In the genomic region with DNA sequence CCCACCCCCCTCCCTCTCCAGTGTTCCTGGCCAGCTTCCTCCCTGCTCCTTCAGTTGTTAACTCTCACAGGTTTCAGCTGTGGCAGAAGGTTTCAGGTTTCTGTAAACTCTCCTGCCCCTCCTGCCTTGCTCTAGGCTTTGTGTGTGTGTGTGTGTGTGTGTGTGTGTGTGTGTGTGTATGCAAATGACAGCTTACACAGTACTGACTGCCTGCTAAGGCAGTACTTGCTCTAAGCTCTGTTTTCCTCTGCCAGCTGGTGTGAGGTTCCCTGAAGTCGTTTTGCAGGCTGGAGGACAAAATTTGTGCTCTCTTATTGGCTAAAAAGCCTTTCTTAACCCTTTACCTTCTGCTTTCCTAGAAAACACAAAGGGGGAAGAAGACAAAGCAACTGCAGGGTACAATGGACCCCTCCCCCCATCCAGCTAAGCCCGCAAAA, we compare ENCODE assay signal across 13 mouse cellular contexts. TPM values are rescaled to one million over a fixed set of nuclear protein-coding genes. Genes with fewer than 3 reads are reported as not detected.
DNase-seq lines count a peak whose midpoint lies in the region; ATAC-seq and TF ChIP-seq lines count a peak whose summit lies in the region.
"Had no signal": no experiment of that assay in that cellular context is flagged by ENCODE, and none has a peak within 500 bp of the region (broad histone marks: within the 10 kb centered on the region; RNA-seq: fewer than 3 reads in every experiment).

No protein-coding gene starts in this region.

- H3K27ac ChIP-seq in intestine, embryonic 14.5 days (ENCODE audit: low read depth) = no peak overlapping the region
- H3K27ac ChIP-seq in intestine, postnatal 0 days (ENCODE audit: low read depth, low read length) = no peak overlapping the region
- no peak overlapping the region for H3K27ac ChIP-seq in hindbrain, embryonic 12.5 days
- H3K27ac ChIP-seq in midbrain, embryonic 11.5 days (ENCODE audit: low read depth, low read length) = no peak overlapping the region

- no peaks in the 10 kb centered on the region for H3K27me3 ChIP-seq in intestine, embryonic 14.5 days (replicated peaks; ENCODE audit: control insufficient read depth, insufficient read depth, low read length)
- no peaks in the 10 kb centered on the region for H3K27me3 ChIP-seq in intestine, postnatal 0 days (replicated peaks; ENCODE audit: control insufficient read depth, insufficient read depth, low read length)
- no peaks in the 10 kb centered on the region for H3K27me3 ChIP-seq in hindbrain, embryonic 12.5 days
- no peaks in the 10 kb centered on the region for H3K27me3 ChIP-seq in midbrain, embryonic 11.5 days (ENCODE audit: control insufficient read depth, insufficient read depth, low read length)

- no peak for DNase-seq in intestine, embryonic 14.5 days (ENCODE audit: low spot score)
- DNase-seq in embryo, embryonic 10.5 days (ENCODE audit: low spot score) = peak; percentile 68
- DNase-seq in midbrain, embryonic 11.5 days (ENCODE audit: low spot score, missing footprints) = peak; percentile 87
- DNase-seq in adrenal gland, adult (ENCODE audit: inconsistent age in 2 of 2, low spot score in 1 of 2) = no peak
- no peak for DNase-seq in ovary, postnatal 14 days (ENCODE audit: low spot score)
- DNase-seq in layer of hippocampus, postnatal 36 days = no peak
- DNase-seq: B cell, adult 2 months; right cerebral cortex, postnatal 4 days had no signal

- ATAC-seq in intestine, embryonic 14.5 days (replicated peaks; ENCODE audit: low FRiP score, low TSS enrichment, low read depth) = 0 out of 2 replicates have a peak, but pooled peaks have one; percentile 36
- no peak for ATAC-seq in intestine, postnatal 0 days
- ATAC-seq in hindbrain, embryonic 12.5 days (ENCODE audit: low FRiP score) = 0 out of 2 replicates have a peak, but pooled peaks have one; percentile 46
- peak; percentile 79 for ATAC-seq in midbrain, embryonic 11.5 days (ENCODE audit: low FRiP score)

- TF ChIP-seq CTCF in intestine, postnatal 0 days (IDR thresholded peaks at IDR 0.05; ENCODE audit: low read depth) = no peak

- H3K36me3 ChIP-seq in intestine, embryonic 14.5 days (ENCODE audit: control insufficient read depth, insufficient read depth, low read length) = no peaks in the 10 kb centered on the region
- H3K36me3 ChIP-seq in intestine, postnatal 0 days (ENCODE audit: control insufficient read depth, insufficient read depth) = no peaks in the 10 kb centered on the region
- H3K36me3 ChIP-seq in hindbrain, embryonic 12.5 days = no peaks in the 10 kb centered on the region
- no peaks in the 10 kb centered on the region for H3K36me3 ChIP-seq in midbrain, embryonic 11.5 days (ENCODE audit: control insufficient read depth, insufficient read depth, low read length)

- no peak overlapping the region for H3K4me3 ChIP-seq in intestine, embryonic 14.5 days (ENCODE audit: low read depth, low read length)
- no peak overlapping the region for H3K4me3 ChIP-seq in intestine, postnatal 0 days (ENCODE audit: low read depth, low read length)
- H3K4me3 ChIP-seq in hindbrain, embryonic 12.5 days = no peak overlapping the region
- H3K4me3 ChIP-seq in midbrain, embryonic 11.5 days (ENCODE audit: low read depth, low read length) = no peak overlapping the region

- H3K9ac ChIP-seq in intestine, embryonic 14.5 days (ENCODE audit: low read length) = no peak overlapping the region
- no peak overlapping the region for H3K9ac ChIP-seq in intestine, postnatal 0 days (ENCODE audit: low read depth, low read length)
- H3K9ac ChIP-seq in hindbrain, embryonic 12.5 days = no peak overlapping the region
- no peak overlapping the region for H3K9ac ChIP-seq in midbrain, embryonic 11.5 days (ENCODE audit: low read length)

- H3K9me3 ChIP-seq in intestine, embryonic 14.5 days (ENCODE audit: control insufficient read depth, low read length) = no peaks in the 10 kb centered on the region
- H3K9me3 ChIP-seq in intestine, postnatal 0 days (ENCODE audit: control insufficient read depth) = no peaks in the 10 kb centered on the region
- H3K9me3 ChIP-seq in hindbrain, embryonic 12.5 days (replicated peaks) = no peaks in the 10 kb centered on the region
- no peaks in the 10 kb centered on the region for H3K9me3 ChIP-seq in midbrain, embryonic 11.5 days (ENCODE audit: control insufficient read depth, low read length)

- 0% methylated on average over 2 of the region's 2 CpGs for WGBS in intestine, embryonic 14.5 days
- 9% methylated on average over 2 of the region's 2 CpGs for WGBS in intestine, postnatal 0 days
- whole genome bisulfite sequencing in hindbrain, embryonic 12.5 days = 0% methylated on average over 2 of the region's 2 CpGs
- 3% methylated on average over 2 of the region's 2 CpGs for WGBS in midbrain, embryonic 11.5 days

- peak overlapping the region; percentile 33; the same call in 1 of the 2 replicates for H3K4me2 ChIP-seq in intestine, embryonic 14.5 days (ENCODE audit: low read length)
- no peak overlapping the region for H3K4me2 ChIP-seq in intestine, postnatal 0 days (replicated peaks; ENCODE audit: low read depth)
- H3K4me2 ChIP-seq in hindbrain, embryonic 12.5 days (replicated peaks) = peak overlapping the region; percentile 27
- H3K4me2 ChIP-seq in midbrain, embryonic 11.5 days = no peak overlapping the region

- H3K4me1 ChIP-seq in intestine, embryonic 14.5 days (replicated peaks; ENCODE audit: control insufficient read depth, insufficient read depth, low read length) = no peaks in the 10 kb centered on the region
- no peaks in the 10 kb centered on the region for H3K4me1 ChIP-seq in intestine, postnatal 0 days (replicated peaks; ENCODE audit: control insufficient read depth, insufficient read depth, low read length)
- H3K4me1 ChIP-seq in hindbrain, embryonic 12.5 days = peaks cover 11% of the 10 kb centered on the region; the same call in 1 of the 2 replicates
- H3K4me1 ChIP-seq in midbrain, embryonic 11.5 days (ENCODE audit: control insufficient read depth, insufficient read depth, low read length) = peaks cover 2% of the 10 kb centered on the region

RNA-seq across cellular contexts. Expression of a gene that starts 8.9 kb away (rescaled TPM):
- polyA plus RNA-seq in intestine, embryonic 14.5 days (2014; fragmentation: Nextera tagmentation; extraction: Ambion mirVana) = not detected in 2 replicates
- 0.10 TPM in 1 of 2 replicates, not detected in the other for polyA plus RNA-seq in intestine, postnatal 0 days (2015; fragmentation: Nextera tagmentation; extraction: Ambion mirVana)
- not detected in 2 replicates for polyA plus RNA-seq in hindbrain, embryonic 12.5 days (2016; fragmentation: Nextera tagmentation; extraction: Ambion mirVana)
- polyA plus RNA-seq in midbrain, embryonic 11.5 days (2014; fragmentation: Nextera tagmentation; extraction: Ambion mirVana) = not detected in 2 replicates
- not detected for total RNA-seq in layer of hippocampus, postnatal 36 days (2021)
- total RNA-seq: left cerebral cortex, postnatal 14 days; monocyte, adult 5-6 weeks had no signal

RNA-seq across cellular contexts. Expression of a gene that starts 40.7 kb away (rescaled TPM):
- polyA plus RNA-seq in intestine, embryonic 14.5 days (2014; fragmentation: Nextera tagmentation; extraction: Ambion mirVana) = not detected in 2 replicates
- not detected in 2 replicates for polyA plus RNA-seq in intestine, postnatal 0 days (2015; fragmentation: Nextera tagmentation; extraction: Ambion mirVana)
- not detected in 2 replicates for polyA plus RNA-seq in hindbrain, embryonic 12.5 days (2016; fragmentation: Nextera tagmentation; extraction: Ambion mirVana)
- polyA plus RNA-seq in midbrain, embryonic 11.5 days (2014; fragmentation: Nextera tagmentation; extraction: Ambion mirVana) = not detected in 2 replicates
- total RNA-seq in layer of hippocampus, postnatal 36 days (2021) = not detected
- total RNA-seq: monocyte, adult 5-6 weeks had no signal

RNA-seq across cellular contexts. Expression of a gene that starts 42.4 kb away (rescaled TPM):
- 0.28 and 0.45 TPM in 2 replicates for polyA plus RNA-seq in intestine, embryonic 14.5 days (2014; fragmentation: Nextera tagmentation; extraction: Ambion mirVana)
- 6.0 TPM in 2 replicates for polyA plus RNA-seq in intestine, postnatal 0 days (2015; fragmentation: Nextera tagmentation; extraction: Ambion mirVana)
- not detected in 2 replicates for polyA plus RNA-seq in hindbrain, embryonic 12.5 days (2016; fragmentation: Nextera tagmentation; extraction: Ambion mirVana)
- not detected in 2 replicates for polyA plus RNA-seq in midbrain, embryonic 11.5 days (2014; fragmentation: Nextera tagmentation; extraction: Ambion mirVana)
- total RNA-seq in layer of hippocampus, postnatal 36 days (2021) = not detected
- total RNA-seq: left cerebral cortex, postnatal 14 days had no signal
- polyA plus RNA-seq: heart, embryonic 16.5 days had no signal

Comparison
In these comparisons a context has a peak if more than half of its experiments do, and no peak if none do; other contexts are left out.
1. H3K4me2 ChIP-seq: peak in intestine, embryonic 14.5 days (single experiment) and hindbrain, embryonic 12.5 days (single experiment); none in intestine, postnatal 0 days (single experiment) and midbrain, embryonic 11.5 days (single experiment).
2. DNase-seq: peak in embryo, embryonic 10.5 days (single experiment) and midbrain, embryonic 11.5 days (single experiment); none in intestine, embryonic 14.5 days (single experiment), adrenal gland, adult (0 of 2), ovary, postnatal 14 days (single experiment) and layer of hippocampus, postnatal 36 days (0 of 2).